ENCODE assay signal across 17 mouse cellular contexts in the genomic region with DNA sequence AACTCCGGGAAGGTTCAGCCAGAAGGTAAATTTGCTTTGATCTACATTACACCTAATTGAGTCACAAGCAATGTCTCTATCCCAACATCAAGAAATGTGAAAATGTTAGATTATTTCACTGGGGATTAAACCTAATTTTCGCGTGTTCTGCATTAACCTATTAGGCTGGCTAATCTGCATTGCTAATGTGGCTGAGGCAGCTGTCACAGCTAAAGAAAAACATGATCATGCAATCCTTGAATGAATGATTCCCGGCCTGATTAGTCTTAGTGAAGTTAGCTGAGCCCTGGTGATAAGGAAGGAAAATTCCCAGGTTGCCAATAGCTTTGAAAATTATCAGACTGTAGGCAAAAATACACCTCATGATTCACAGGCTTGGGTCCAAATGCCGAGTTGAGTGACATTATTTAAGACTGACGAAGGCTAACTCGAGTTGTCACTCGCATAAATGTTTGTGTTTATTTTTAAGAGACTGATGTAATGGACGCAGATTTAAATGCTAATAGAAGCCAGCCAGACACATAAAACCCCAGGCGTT.
A peak's percentile ranks its signal among the peaks of the same experiment; 100 is the strongest.
DNase-seq lines count a peak whose midpoint lies in the region; ATAC-seq lines count a peak whose summit lies in the region.
"Had no signal": no experiment of that assay in that cellular context is flagged by ENCODE, and none has a peak within 500 bp of the region (broad histone marks: within the 10 kb centered on the region; RNA-seq: fewer than 3 reads in every experiment).

No protein-coding gene starts in this region.

- no peaks in the 10 kb centered on the region for H3K9me3 ChIP-seq in neural tube, embryonic 12.5 days
- no peaks in the 10 kb centered on the region for H3K9me3 ChIP-seq in neural tube, embryonic 15.5 days (replicated peaks)
- H3K9me3 ChIP-seq in hindbrain, embryonic 14.5 days (ENCODE audit: control insufficient read depth, low read length): no peaks in the 10 kb centered on the region
- no peaks in the 10 kb centered on the region for H3K9me3 ChIP-seq in midbrain, embryonic 15.5 days
- H3K9me3 ChIP-seq: limb, embryonic 12.5 days; liver, embryonic 13.5 days had no signal

- intact Hi-C loops in left cerebral cortex, postnatal 25 days (cut with DNase I): loop anchor here (5.0 to 10.0 kb wide), 5 partner anchors 108 to 1311 kb away; no protein-coding TSS in a partner anchor

- WGBS in neural tube, embryonic 12.5 days: 45% methylated on average over 10 of the region's 10 CpGs
- WGBS in neural tube, embryonic 15.5 days: 20% methylated on average over 10 of the region's 10 CpGs
- WGBS in hindbrain, embryonic 14.5 days: 34% methylated on average over 10 of the region's 10 CpGs
- 16% methylated on average over 10 of the region's 10 CpGs for WGBS in midbrain, embryonic 15.5 days

- H3K4me2 ChIP-seq in neural tube, embryonic 12.5 days (replicated peaks): no peak overlapping the region
- no peak overlapping the region for H3K4me2 ChIP-seq in neural tube, embryonic 15.5 days
- no peak overlapping the region for H3K4me2 ChIP-seq in hindbrain, embryonic 14.5 days (replicated peaks)
- no peak overlapping the region for H3K4me2 ChIP-seq in midbrain, embryonic 15.5 days
- H3K4me2 ChIP-seq: limb, embryonic 12.5 days; liver, embryonic 13.5 days had no signal

- no peaks in the 10 kb centered on the region for H3K27me3 ChIP-seq in neural tube, embryonic 12.5 days (replicated peaks)
- no peaks in the 10 kb centered on the region for H3K27me3 ChIP-seq in neural tube, embryonic 15.5 days (replicated peaks)
- peaks cover 3% of the 10 kb centered on the region; the same call in 1 of the 2 replicates for H3K27me3 ChIP-seq in hindbrain, embryonic 14.5 days (ENCODE audit: control insufficient read depth, insufficient read depth, low read length)
- peaks cover 12% of the 10 kb centered on the region; the same call in 1 of the 2 replicates for H3K27me3 ChIP-seq in midbrain, embryonic 15.5 days (replicated peaks)
- H3K27me3 ChIP-seq: limb, embryonic 12.5 days; liver, embryonic 13.5 days had no signal

- peaks cover 8% of the 10 kb centered on the region; the same call in 1 of the 2 replicates for H3K4me1 ChIP-seq in neural tube, embryonic 12.5 days
- peaks cover 19% of the 10 kb centered on the region for H3K4me1 ChIP-seq in neural tube, embryonic 15.5 days
- peaks cover 42% of the 10 kb centered on the region for H3K4me1 ChIP-seq in hindbrain, embryonic 14.5 days (replicated peaks; ENCODE audit: control insufficient read depth, insufficient read depth, low read length)
- peaks cover 39% of the 10 kb centered on the region for H3K4me1 ChIP-seq in midbrain, embryonic 15.5 days
- H3K4me1 ChIP-seq: liver, embryonic 13.5 days had no signal

- H3K36me3 ChIP-seq in neural tube, embryonic 12.5 days: no peaks in the 10 kb centered on the region
- H3K36me3 ChIP-seq in neural tube, embryonic 15.5 days: no peaks in the 10 kb centered on the region
- H3K36me3 ChIP-seq in hindbrain, embryonic 14.5 days (replicated peaks; ENCODE audit: control insufficient read depth, insufficient read depth): no peaks in the 10 kb centered on the region
- no peaks in the 10 kb centered on the region for H3K36me3 ChIP-seq in midbrain, embryonic 15.5 days (replicated peaks)
- H3K36me3 ChIP-seq: limb, embryonic 12.5 days; liver, embryonic 13.5 days had no signal

- peak; percentile 57 for DNase-seq in hindbrain, embryonic 14.5 days (ENCODE audit: low spot score)
- DNase-seq in adrenal gland, adult 8-10 months: no peak
- DNase-seq in spleen, adult 18-20 months: no peak
- no peak for DNase-seq in left cerebral cortex, postnatal 25 days (ENCODE audit: low spot score in 2 of 2)
- DNase-seq: adrenal gland, postnatal 25 days; cerebellum, adult 8-10 months; kidney, adult 11 months; kidney, postnatal 10 days; liver, embryonic 13.5 days; right cerebral cortex, postnatal 4 days; thymus, adult 18-20 months had no signal

- no peak overlapping the region for H3K27ac ChIP-seq in neural tube, embryonic 12.5 days
- H3K27ac ChIP-seq in neural tube, embryonic 15.5 days (replicated peaks): no peak overlapping the region; the same call in 1 of the 2 replicates
- H3K27ac ChIP-seq in hindbrain, embryonic 14.5 days: peak overlapping the region; percentile 70
- peak overlapping the region; percentile 72 for H3K27ac ChIP-seq in midbrain, embryonic 15.5 days
- H3K27ac ChIP-seq: layer of hippocampus, adult 2 months; limb, embryonic 12.5 days; liver, embryonic 13.5 days had no signal

- H3K4me3 ChIP-seq in neural tube, embryonic 12.5 days: no peak overlapping the region
- no peak overlapping the region for H3K4me3 ChIP-seq in neural tube, embryonic 15.5 days (replicated peaks)
- no peak overlapping the region for H3K4me3 ChIP-seq in hindbrain, embryonic 14.5 days (replicated peaks; ENCODE audit: low read length)
- no peak overlapping the region for H3K4me3 ChIP-seq in midbrain, embryonic 15.5 days
- H3K4me3 ChIP-seq: layer of hippocampus, adult 2 months; limb, embryonic 12.5 days; liver, embryonic 13.5 days; myocyte had no signal

- H3K9ac ChIP-seq in neural tube, embryonic 12.5 days: no peak overlapping the region
- no peak overlapping the region for H3K9ac ChIP-seq in neural tube, embryonic 15.5 days (replicated peaks)
- no peak overlapping the region for H3K9ac ChIP-seq in hindbrain, embryonic 14.5 days
- H3K9ac ChIP-seq in midbrain, embryonic 15.5 days: no peak overlapping the region
- H3K9ac ChIP-seq: limb, embryonic 12.5 days; liver, embryonic 13.5 days had no signal

- ATAC-seq in neural tube, embryonic 12.5 days (ENCODE audit: low FRiP score, low read depth): peak; percentile 45
- ATAC-seq in neural tube, embryonic 15.5 days (ENCODE audit: low FRiP score): no peak
- ATAC-seq in hindbrain, embryonic 14.5 days (ENCODE audit: low FRiP score): peak; percentile 63; the same call in 1 of the 2 replicates
- peak; percentile 73 for ATAC-seq in midbrain, embryonic 15.5 days (replicated peaks)

Comparison
In these comparisons a context has a peak if more than half of its experiments do, and no peak if none do; other contexts are left out.
1. H3K27ac ChIP-seq: peak in hindbrain, embryonic 14.5 days (single experiment) and midbrain, embryonic 15.5 days (single experiment); none in neural tube, embryonic 12.5 days (single experiment) and neural tube, embryonic 15.5 days (single experiment).